Mouse (Mus musculus) heart, embryonic 15.5 days (tissue): ENCODE data around the gene Zdhhc21. TPM values are rescaled to one million over a fixed set of nuclear protein-coding genes. Genes with fewer than 3 reads are reported as not detected.

Source experiments
- ATAC-seq: fragments of 200-750 bp; cut with Nextera tagmentation; replicated peaks from 2 replicates; pipeline ENCODE4 v1.8.0; 2017; ENCODE audit warnings: low read depth, moderate TSS enrichment; ENCODE audit not compliant: insufficient number of reproducible peaks, insufficient read depth, low FRiP score
- H3K27ac ChIP-seq: fragments of 300-500 bp; sonication (generic); 2 replicates; pipeline ENCODE4 v1.5.1; 2015; ENCODE audit warnings: mild to moderate bottlenecking, inconsistent platforms
- H3K27me3 ChIP-seq: fragments of 300-500 bp; sonication (generic); 2 replicates; pipeline ENCODE4 v1.6.1; 2015; ENCODE audit warnings: inconsistent platforms
- H3K36me3 ChIP-seq: fragments of 300-500 bp; sonication (generic); 2 replicates; pipeline ENCODE4 v1.6.1; 2015; ENCODE audit warnings: mild to moderate bottlenecking, inconsistent platforms
- H3K4me1 ChIP-seq: fragments of 300-500 bp; sonication (generic); replicated peaks from 2 replicates; pipeline ENCODE4 v1.6.1; 2015; ENCODE audit warnings: inconsistent platforms
- H3K4me2 ChIP-seq: fragments of 300-500 bp; sonication (generic); 2 replicates; pipeline ENCODE4 v1.6.1; 2015; ENCODE audit warnings: inconsistent platforms, mild to moderate bottlenecking, moderate library complexity
- H3K4me3 ChIP-seq: fragments of 300-500 bp; sonication (generic); 2 replicates; pipeline ENCODE4 v1.5.1; 2015; ENCODE audit warnings: mild to moderate bottlenecking, inconsistent platforms
- H3K9ac ChIP-seq: fragments of 300-500 bp; sonication (generic); 2 replicates; pipeline ENCODE4 v1.6.1; 2015; ENCODE audit warnings: mild to moderate bottlenecking, inconsistent platforms
- H3K9me3 ChIP-seq: fragments of 300-500 bp; sonication (generic); replicated peaks from 2 replicates; pipeline ENCODE4 v1.6.1; 2016; ENCODE audit warnings: inconsistent platforms
- WGBS: fragments of 180-500 bp; shearing (Covaris S2); methylation state at CpG from one replicate; pipeline ENCODE4 v1.1.7; 2015; ENCODE audit warnings: mixed read lengths; 5-methylcytosine and 5-hydroxymethylcytosine counted together
- polyA plus RNA-seq: library from polyadenylated mRNA; unstranded; fragments of >200 nt; fragmentation: Nextera tagmentation; extraction: Ambion mirVana; gene quantifications from 2 replicates; pipeline ENCODE4 v1.2.1, GENCODE M21; 2015

The Zdhhc21 gene
- polyA plus RNA-seq, 1 experiment from 2014 or later: 9.0 TPM

DNA sequence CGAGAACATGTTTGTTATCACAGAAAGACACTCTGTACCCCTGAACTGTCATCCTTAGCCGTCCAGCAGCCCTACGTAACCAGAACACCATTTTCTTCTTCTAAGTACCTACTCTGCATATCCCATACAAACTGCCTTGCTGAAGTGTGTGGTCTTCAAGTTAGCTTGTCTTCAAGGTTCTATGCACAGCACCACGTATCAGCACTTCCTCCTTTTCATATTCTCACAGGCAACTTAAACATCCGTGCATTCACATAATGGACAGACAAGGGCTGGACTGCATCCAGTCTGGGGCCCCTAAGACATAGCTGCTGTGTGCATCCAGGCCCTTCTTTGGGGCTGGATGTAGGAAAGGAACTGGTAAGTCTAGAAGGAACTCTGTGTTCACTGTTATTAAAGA lies 41.9 kb downstream of the Zdhhc21 start:
- Histone ChIP-seq H3K4me1 (0 out of 2 replicates have a peak, but pooled peaks cover 8% of the 10 kb centered on the region), H3K27me3 (no peaks in the 10 kb centered on the region), H3K9me3 (no peaks in the 10 kb centered on the region), H3K9ac (no peak overlapping the region), H3K4me3 (no peak overlapping the region), H3K27ac (no peak overlapping the region), H3K36me3 (no peaks in the 10 kb centered on the region), H3K4me2 (no peak overlapping the region)
- no peak for ATAC-seq
- 76% methylated on average over 5 of the region's 5 CpGs for WGBS

DNA sequence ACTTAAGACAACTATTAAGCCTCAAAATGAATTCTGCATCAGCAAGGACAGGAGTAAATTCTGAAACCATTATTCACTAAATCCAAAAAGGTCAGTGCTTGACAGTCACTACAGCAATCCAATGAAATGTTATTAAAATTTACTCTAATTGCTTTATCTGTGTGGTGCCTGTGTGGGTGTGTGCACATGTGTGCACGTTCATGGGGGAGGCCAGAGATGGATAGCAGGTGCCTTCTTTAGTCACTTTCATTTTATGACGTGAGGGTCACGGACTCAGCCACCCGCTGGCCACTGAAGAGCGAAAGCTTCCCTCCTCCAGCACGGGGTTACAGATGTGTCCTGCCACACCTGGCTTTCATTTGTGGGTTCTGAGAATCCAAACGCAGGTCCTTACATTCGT lies 43.4 kb downstream of the Zdhhc21 start:
- no peak overlapping the region for H3K4me3 ChIP-seq
- no peak overlapping the region for H3K4me2 ChIP-seq
- no peaks in the 10 kb centered on the region for H3K36me3 ChIP-seq
- H3K9ac ChIP-seq: no peak overlapping the region
- H3K4me1 ChIP-seq: 0 out of 2 replicates have a peak, but pooled peaks cover 8% of the 10 kb centered on the region
- H3K27me3 ChIP-seq: no peaks in the 10 kb centered on the region
- H3K9me3 ChIP-seq: no peaks in the 10 kb centered on the region
- ATAC-seq: no peak
- no peak overlapping the region for H3K27ac ChIP-seq
- 86% methylated on average over 8 of the region's 8 CpGs for WGBS

DNA sequence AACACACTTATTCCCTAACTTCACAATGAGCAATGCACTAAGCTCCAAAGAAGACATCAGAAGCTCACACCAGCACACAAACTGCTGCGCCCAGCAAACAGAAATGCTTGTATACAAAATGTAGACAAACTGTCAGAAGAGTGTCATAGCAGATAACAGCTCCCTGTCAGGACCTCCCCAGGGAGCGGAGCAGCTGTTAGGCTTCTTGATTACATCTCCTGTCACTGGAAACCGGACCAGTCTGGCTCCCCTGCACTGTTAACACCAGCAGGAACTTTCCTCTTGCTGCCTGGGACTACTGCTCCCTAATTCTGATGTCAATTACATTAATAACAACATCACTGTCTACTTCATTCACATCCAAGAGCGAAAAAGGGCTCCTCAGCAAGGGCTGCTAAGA lies 44.5 kb downstream of the Zdhhc21 start:
- 17% methylated on average over 4 of the region's 4 CpGs for WGBS
- Histone ChIP-seq H3K4me2 (no peak overlapping the region), H3K9me3 (no peaks in the 10 kb centered on the region), H3K27me3 (no peaks in the 10 kb centered on the region), H3K4me3 (no peak overlapping the region), H3K4me1 (0 out of 2 replicates have a peak, but pooled peaks cover 8% of the 10 kb centered on the region), H3K27ac (no peak overlapping the region; the same call in 1 of the 2 replicates), H3K9ac (no peak overlapping the region), H3K36me3 (no peaks in the 10 kb centered on the region; the same call in 1 of the 2 replicates)
- no peak; the same call in 1 of the 2 replicates for ATAC-seq

DNA sequence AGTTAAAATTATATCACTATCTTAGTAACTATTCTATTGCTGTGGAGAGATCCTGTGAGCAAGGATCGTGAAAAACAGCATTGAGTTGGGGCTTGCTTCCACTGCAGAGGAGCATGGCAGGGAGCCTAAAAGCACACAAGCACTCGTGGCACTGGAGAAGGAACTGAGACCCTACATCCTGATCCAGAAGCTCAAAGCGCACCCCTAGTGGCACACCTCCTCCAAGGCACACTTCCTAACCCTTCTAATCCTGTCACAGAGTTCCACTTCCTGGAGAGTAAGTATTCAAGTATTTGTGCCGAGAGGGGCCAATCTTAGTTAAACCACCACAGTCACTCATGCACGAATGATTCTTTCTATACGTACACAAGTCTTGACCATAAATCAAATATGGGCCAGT lies 46.4 kb downstream of the Zdhhc21 start:
- no peaks in the 10 kb centered on the region for H3K27me3 ChIP-seq
- H3K9ac ChIP-seq: no peak overlapping the region
- H3K36me3 ChIP-seq: no peaks in the 10 kb centered on the region; the same call in 1 of the 2 replicates
- H3K9me3 ChIP-seq: no peaks in the 10 kb centered on the region
- no peak overlapping the region for H3K27ac ChIP-seq
- H3K4me3 ChIP-seq: no peak overlapping the region
- WGBS: 71% methylated on average over 6 of the region's 6 CpGs
- H3K4me1 ChIP-seq: 0 out of 2 replicates have a peak, but pooled peaks cover 8% of the 10 kb centered on the region
- ATAC-seq: no peak
- H3K4me2 ChIP-seq: no peak overlapping the region

DNA sequence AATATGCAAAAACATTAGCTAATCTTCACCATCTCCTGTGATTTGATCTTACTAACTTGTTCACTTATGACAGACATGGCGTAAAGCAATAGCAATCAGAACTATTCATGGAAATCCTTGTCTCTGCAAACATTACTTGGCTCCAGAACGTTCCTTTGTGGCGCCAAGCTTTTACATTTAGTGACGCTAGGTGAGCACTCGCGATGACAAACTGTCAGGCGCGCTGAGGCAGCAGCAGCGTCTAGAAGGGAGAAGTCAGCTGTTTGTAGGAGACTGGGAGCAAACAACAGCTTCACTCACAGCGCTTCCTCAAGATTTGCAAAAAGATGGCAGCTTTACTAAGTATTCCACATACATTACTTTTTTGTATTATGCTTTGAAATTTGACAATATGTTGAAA lies 51.9 kb downstream of the Zdhhc21 start:
- H3K9me3 ChIP-seq: no peaks in the 10 kb centered on the region
- H3K9ac ChIP-seq: no peak overlapping the region
- H3K27ac ChIP-seq: no peak overlapping the region
- H3K4me3 ChIP-seq: no peak overlapping the region
- H3K36me3 ChIP-seq: peaks cover 5% of the 10 kb centered on the region; the same call in 1 of the 2 replicates
- WGBS: 76% methylated on average over 10 of the region's 10 CpGs
- no peaks in the 10 kb centered on the region for H3K4me1 ChIP-seq
- no peaks in the 10 kb centered on the region for H3K27me3 ChIP-seq
- ATAC-seq: no peak
- H3K4me2 ChIP-seq: no peak overlapping the region

DNA sequence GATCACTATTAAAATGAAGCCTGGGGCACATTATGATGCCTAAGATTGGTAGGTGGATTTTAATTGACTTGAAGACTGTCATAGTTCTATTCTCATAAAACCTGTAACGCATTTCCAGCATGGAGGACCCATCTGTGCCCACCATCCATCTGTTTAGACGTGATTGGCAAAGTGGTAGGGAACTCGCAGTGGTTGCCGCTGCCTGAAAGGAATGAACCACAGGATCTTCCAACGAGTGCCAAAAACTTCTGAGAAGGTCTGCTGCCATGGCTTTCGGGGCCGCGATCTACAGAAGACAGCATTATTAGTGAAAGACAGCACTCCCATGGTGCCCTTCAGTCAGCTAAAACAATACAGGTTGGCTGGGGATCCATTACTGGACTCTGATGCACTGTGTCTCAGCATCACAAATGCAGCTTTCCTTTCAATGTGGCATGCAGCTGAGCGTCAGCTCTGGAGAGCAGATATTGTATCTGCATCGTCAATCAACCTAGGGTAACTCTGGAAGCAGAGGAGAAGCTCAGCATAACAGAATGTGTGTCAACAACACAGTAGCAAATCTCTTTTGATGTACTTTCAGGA lies 53.5 kb downstream of the Zdhhc21 start:
- Histone ChIP-seq H3K9me3 (no peaks in the 10 kb centered on the region), H3K27me3 (no peaks in the 10 kb centered on the region), H3K27ac (no peak overlapping the region), H3K9ac (no peak overlapping the region), H3K4me1 (no peaks in the 10 kb centered on the region), H3K36me3 (peaks cover 5% of the 10 kb centered on the region; the same call in 1 of the 2 replicates), H3K4me3 (no peak overlapping the region), H3K4me2 (no peak overlapping the region)
- no peak for ATAC-seq
- WGBS: 82% methylated on average over 10 of the region's 10 CpGs

DNA sequence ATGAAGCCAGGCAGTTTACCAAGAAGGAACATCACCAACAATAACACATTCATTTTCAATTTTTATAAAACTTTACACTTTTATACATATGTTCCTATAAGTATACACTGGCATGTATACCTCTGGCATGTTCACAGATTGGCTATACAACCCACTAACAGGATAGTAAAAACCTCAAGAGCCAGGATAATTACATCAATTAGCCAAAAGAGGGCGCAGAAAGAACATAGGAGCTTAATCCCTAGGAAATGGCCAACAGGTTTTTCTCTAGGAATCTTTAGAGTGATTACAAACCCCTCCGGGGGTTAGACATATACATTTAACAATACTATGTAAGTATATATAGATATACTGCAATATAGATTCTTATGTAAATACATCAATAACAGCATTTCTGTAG lies 55.7 kb downstream of the Zdhhc21 start:
- no peak overlapping the region for H3K4me2 ChIP-seq
- no peak for ATAC-seq
- H3K27ac ChIP-seq: no peak overlapping the region
- H3K27me3 ChIP-seq: no peaks in the 10 kb centered on the region
- no peaks in the 10 kb centered on the region for H3K9me3 ChIP-seq
- 37% methylated on average over 2 of the region's 2 CpGs for WGBS
- peaks cover 5% of the 10 kb centered on the region; the same call in 1 of the 2 replicates for H3K36me3 ChIP-seq
- no peak overlapping the region for H3K4me3 ChIP-seq
- H3K9ac ChIP-seq: no peak overlapping the region
- no peaks in the 10 kb centered on the region for H3K4me1 ChIP-seq

DNA sequence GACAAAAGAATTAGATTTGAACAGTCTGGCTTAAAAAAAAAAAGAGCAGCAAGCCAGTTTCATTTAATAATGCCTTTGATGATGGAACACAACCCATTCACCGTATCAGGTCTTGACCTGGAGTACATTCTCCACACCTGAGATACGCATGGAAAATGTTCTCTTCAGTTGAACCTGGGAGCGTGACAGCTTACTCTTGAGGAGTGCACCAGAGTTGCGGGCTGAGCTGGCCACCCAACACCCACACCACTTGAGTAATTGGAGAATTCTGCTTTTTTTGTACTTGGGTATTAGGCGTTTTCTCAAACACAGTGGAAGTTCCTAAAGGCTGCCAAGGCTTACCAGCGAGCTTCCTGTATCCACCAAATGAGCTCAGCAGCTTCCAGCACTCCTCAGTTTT lies 66.2 kb downstream of the Zdhhc21 start:
- Histone ChIP-seq H3K4me1 (no peaks in the 10 kb centered on the region), H3K4me3 (no peak overlapping the region), H3K27me3 (no peaks in the 10 kb centered on the region), H3K9ac (no peak overlapping the region), H3K4me2 (no peak overlapping the region), H3K36me3 (no peaks in the 10 kb centered on the region), H3K9me3 (no peaks in the 10 kb centered on the region), H3K27ac (no peak overlapping the region)
- 84% methylated on average over 6 of the region's 6 CpGs for WGBS
- ATAC-seq: no peak

DNA sequence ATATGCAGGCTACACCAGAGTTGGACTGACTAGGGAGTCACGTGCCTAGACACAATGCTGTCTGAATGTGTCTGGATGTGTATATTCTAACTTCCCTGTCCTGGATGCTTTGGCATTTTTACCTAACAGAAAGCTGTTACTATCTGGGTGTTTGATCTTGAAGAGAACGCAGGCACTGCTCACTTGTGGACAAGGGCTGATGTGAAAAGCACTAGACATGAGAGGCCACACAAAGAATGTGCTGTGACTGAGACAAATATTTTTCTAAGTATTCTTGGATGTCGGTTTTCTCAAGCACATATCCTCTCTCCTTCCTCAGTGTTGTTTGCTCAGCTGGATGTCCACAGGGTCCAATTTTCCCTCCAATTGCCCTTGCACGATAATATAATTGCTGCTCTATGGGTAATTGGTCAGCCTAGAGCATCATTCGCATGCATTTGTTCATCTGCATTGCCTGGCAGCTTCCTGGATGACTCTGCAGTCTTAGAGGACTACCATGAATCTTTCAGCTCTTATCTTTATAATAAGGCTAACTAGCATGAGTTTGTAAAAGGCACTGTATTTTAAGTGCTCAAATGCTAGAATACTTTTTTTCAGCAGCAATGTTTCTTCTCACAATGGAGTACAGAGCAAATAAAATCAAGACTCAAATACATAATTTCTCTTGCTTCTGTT lies 66.7 kb downstream of the Zdhhc21 start:
- Histone ChIP-seq H3K9ac (no peak overlapping the region), H3K27ac (no peak overlapping the region), H3K4me2 (no peak overlapping the region), H3K9me3 (no peaks in the 10 kb centered on the region), H3K4me1 (no peaks in the 10 kb centered on the region), H3K4me3 (no peak overlapping the region), H3K27me3 (no peaks in the 10 kb centered on the region), H3K36me3 (no peaks in the 10 kb centered on the region)
- 55% methylated on average over 5 of the region's 5 CpGs for WGBS
- no peak for ATAC-seq

DNA sequence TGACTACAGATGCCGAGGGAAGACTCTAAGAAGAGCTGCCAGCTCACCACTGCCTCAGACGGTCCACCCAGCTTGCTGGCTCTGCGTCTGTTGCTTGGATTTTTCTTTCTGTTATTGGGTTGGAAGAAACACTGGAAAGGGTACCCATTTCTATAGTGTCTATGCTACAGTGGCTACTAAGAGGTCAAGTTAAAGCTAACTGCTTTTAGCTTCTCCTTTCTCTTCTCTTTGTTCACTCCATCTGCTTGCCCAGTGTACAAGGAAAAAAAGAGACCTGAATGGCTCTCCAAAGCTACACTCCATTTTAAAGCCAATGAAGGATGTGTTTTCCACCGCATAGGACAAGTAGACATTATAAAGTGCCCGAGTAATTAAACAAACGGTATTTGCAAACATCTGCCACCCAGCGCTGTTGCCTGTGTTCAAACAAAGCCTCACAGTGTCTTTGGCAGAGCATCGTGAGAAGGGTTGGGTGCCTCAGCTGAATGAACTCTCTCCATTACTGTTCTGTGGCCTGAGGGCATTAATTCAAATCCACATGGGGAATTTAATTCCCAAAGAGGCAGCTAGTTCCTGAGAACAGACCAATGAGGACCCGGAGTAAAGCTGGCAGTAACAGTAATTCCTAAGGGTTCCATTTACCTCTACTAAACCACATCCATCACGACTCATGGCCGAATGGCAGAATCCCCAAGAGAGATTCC lies 94.1 kb downstream of the Zdhhc21 start:
- Histone ChIP-seq H3K4me2 (no peak overlapping the region), H3K27ac (no peak overlapping the region), H3K4me1 (peaks cover 8% of the 10 kb centered on the region), H3K4me3 (no peak overlapping the region), H3K36me3 (no peaks in the 10 kb centered on the region), H3K27me3 (no peaks in the 10 kb centered on the region), H3K9me3 (no peaks in the 10 kb centered on the region), H3K9ac (no peak overlapping the region)
- ATAC-seq: no peak
- 87% methylated on average over 11 of the region's 11 CpGs for WGBS

DNA sequence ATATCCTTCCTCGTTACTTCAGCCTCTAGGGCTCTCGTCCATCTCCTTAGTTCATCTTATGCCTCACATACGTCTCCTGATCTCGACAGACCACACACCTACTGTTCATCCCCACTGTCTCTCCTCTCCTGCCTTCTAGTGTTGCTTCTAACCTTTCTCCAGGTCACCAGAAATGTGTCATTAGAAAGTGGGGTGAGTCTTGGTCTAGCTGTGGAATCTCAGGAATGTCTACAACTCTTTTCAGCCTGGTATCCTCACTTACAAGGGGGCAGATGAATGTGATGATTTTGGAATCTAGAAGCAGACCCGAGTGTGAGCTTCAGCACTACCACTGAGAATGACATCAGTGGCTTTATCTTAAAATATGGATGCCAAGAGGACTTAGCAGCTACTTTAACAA lies 96.2 kb downstream of the Zdhhc21 start:
- WGBS: 39% methylated on average over 5 of the region's 5 CpGs
- H3K4me2 ChIP-seq: no peak overlapping the region
- ATAC-seq: no peak
- H3K36me3 ChIP-seq: no peaks in the 10 kb centered on the region
- peaks cover 8% of the 10 kb centered on the region for H3K4me1 ChIP-seq
- H3K9ac ChIP-seq: no peak overlapping the region
- H3K27ac ChIP-seq: no peak overlapping the region
- H3K4me3 ChIP-seq: no peak overlapping the region
- no peaks in the 10 kb centered on the region for H3K9me3 ChIP-seq
- no peaks in the 10 kb centered on the region for H3K27me3 ChIP-seq
